Mouse (Mus musculus) neural tube, embryonic 13.5 days (tissue): ENCODE measurements around the gene Gls. TPM values are rescaled to one million over a fixed set of nuclear protein-coding genes. Genes with fewer than 3 reads are reported as not detected.

Experiments used
- ATAC-seq: fragments of 200-750 bp; cut with Nextera tagmentation; 2 replicates; pipeline ENCODE4 v1.8.0; 2017; ENCODE audit warnings: low read depth, mild to moderate bottlenecking, moderate TSS enrichment, moderate library complexity
- H3K27ac ChIP-seq: fragments of 300-500 bp; sonication (generic); replicated peaks from 2 replicates; pipeline ENCODE4 v1.5.1; 2015; ENCODE audit warnings: moderate library complexity, mild to moderate bottlenecking, inconsistent platforms
- H3K27me3 ChIP-seq: fragments of 300-500 bp; sonication (generic); 2 replicates; pipeline ENCODE4 v1.6.1; 2015; ENCODE audit warnings: mild to moderate bottlenecking, inconsistent platforms
- H3K36me3 ChIP-seq: fragments of 300-500 bp; sonication (generic); 2 replicates; pipeline ENCODE4 v1.6.1; 2015; ENCODE audit warnings: mild to moderate bottlenecking, inconsistent platforms
- H3K4me1 ChIP-seq: fragments of 300-500 bp; sonication (generic); replicated peaks from 2 replicates; pipeline ENCODE4 v1.6.1; 2015; ENCODE audit warnings: inconsistent platforms
- H3K4me2 ChIP-seq: fragments of 300-500 bp; sonication (generic); 2 replicates; pipeline ENCODE4 v1.6.1; 2015; ENCODE audit warnings: inconsistent platforms, mild to moderate bottlenecking, moderate library complexity
- H3K4me3 ChIP-seq: fragments of 300-500 bp; sonication (generic); 2 replicates; pipeline ENCODE4 v1.5.1; 2015; ENCODE audit warnings: mild to moderate bottlenecking, inconsistent platforms
- H3K9ac ChIP-seq: fragments of 300-500 bp; sonication (generic); 2 replicates; pipeline ENCODE4 v1.6.1; 2015; ENCODE audit warnings: moderate library complexity, mild to moderate bottlenecking, inconsistent platforms
- H3K9me3 ChIP-seq: fragments of 300-500 bp; sonication (generic); 2 replicates; pipeline ENCODE4 v1.6.1; 2016; ENCODE audit warnings: inconsistent platforms
- WGBS: fragments of 180-500 bp; shearing (Covaris S2); methylation state at CpG from one replicate; pipeline ENCODE4 v1.1.7; 2015; 5-methylcytosine and 5-hydroxymethylcytosine counted together
- polyA plus RNA-seq: library from polyadenylated mRNA; unstranded; fragments of >200 nt; fragmentation: Nextera tagmentation; extraction: Ambion mirVana; gene quantifications from 2 replicates; pipeline ENCODE4 v1.2.1, GENCODE M21; 2015

The Gls gene
- polyA plus RNA-seq, 1 experiment from 2014 or later = 32.6 TPM

DNA sequence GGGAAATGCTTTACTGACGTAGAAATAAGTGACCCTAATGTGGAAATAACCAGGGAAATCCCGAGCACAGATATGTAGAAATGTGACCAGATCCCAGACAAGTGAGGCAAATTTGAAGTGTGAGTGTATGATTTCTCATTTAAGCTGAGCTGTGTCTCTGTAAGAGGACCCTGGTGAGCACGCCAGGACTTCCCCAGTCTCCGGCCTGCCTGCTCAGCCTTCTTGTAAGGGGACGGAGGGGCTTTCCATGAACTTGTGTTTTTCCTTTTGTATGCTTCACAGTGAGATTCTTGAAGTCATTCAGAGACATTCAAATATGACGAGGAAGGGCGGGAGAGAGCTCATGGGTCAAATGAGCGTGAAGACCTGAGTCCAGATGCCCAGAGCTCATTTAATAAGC is 99.8 kb downstream of the Gls start:
- no peak for ATAC-seq

DNA sequence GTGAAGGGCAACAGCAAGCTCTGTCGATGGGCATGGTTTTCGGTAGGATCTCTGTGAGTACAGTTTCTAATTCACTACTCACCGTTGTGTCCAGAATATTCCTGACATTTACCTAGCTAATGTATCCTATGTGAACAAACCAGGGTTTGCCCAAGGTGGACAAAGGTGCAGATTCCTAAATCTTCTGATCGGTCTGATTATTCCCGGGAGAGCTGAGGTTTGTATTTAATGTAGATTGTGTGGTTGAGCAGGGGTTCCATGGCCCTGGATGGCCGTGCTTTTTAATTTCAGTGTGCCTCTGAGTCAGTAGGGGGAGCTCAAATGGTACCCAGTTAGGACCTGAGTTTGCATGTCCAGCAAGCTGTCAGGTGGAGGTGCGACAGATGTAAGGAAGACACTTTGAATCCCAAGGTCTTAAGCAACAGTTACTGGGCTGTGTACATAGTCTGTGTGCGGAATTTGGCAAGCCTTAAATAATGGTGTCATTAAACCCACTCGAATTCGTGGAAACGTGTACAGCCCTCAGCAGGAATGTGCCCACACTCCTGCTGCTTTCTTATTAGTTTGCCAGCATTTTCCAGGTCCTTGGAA is 101.2 kb downstream of the Gls start:
- H3K4me3 ChIP-seq = no peak overlapping the region
- H3K36me3 ChIP-seq = peaks cover 9% of the 10 kb centered on the region
- no peaks in the 10 kb centered on the region for H3K4me1 ChIP-seq
- no peak overlapping the region for H3K9ac ChIP-seq
- 79% methylated on average over 11 of the region's 11 CpGs for WGBS
- H3K4me2 ChIP-seq = no peak overlapping the region
- no peaks in the 10 kb centered on the region for H3K27me3 ChIP-seq
- H3K27ac ChIP-seq = no peak overlapping the region
- no peak for ATAC-seq
- no peaks in the 10 kb centered on the region for H3K9me3 ChIP-seq

More for the DNA sequence above, 99.8 kb downstream of the Gls start:
- Histone ChIP-seq H3K9me3 (no peaks in the 10 kb centered on the region), H3K27ac (no peak overlapping the region), H3K4me3 (no peak overlapping the region), H3K36me3 (0 out of 2 replicates have a peak, but pooled peaks cover 2% of the 10 kb centered on the region), H3K27me3 (no peaks in the 10 kb centered on the region), H3K4me1 (no peaks in the 10 kb centered on the region; the same call in 1 of the 2 replicates), H3K4me2 (no peak overlapping the region), H3K9ac (no peak overlapping the region)
- WGBS = 79% methylated on average over 8 of the region's 8 CpGs

DNA sequence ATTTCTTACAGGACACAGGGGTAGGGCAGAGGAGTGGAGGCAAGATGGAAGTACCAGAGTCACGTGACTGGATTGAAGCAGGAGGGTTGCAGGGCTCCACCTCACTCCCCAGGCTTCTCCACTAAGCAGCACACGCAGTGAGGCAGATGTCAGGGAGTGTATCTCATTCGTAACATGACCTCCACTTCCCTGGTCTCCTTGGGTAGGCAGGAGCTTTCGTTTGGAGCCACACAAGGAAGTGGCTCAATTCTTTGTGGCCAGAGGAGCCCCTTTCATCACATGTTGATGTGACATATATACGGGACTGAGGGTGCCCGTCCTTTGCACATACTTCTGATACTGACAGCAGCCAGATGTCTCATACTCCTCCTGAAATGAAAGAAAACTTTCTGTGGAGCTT is 103.2 kb downstream of the Gls start:
- Histone ChIP-seq H3K36me3 (peaks cover 16% of the 10 kb centered on the region), H3K27ac (no peak overlapping the region), H3K27me3 (no peaks in the 10 kb centered on the region), H3K4me1 (no peaks in the 10 kb centered on the region), H3K4me2 (no peak overlapping the region), H3K9ac (no peak overlapping the region), H3K4me3 (no peak overlapping the region), H3K9me3 (no peaks in the 10 kb centered on the region)
- ATAC-seq = no peak
- 71% methylated on average over 6 of the region's 6 CpGs for WGBS

DNA sequence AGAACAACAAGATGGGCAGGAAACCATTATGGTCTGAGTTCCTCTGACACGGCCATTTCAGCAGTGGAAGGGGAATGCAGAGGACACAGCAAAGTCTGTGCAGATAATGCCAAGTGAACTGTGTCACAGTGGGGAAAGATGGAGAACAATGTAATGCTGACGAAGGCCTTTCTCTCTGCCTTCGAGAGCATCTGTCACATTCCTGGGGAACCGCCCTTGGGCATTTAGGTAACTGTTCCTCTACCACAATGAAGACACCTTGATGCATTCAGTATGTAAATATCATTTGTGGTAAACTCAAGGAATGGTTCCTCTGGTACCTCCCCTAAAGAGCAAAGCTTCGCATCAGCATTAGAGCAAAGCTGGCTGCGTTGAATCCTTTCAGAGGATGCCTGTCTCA is 105.7 kb downstream of the Gls start:
- no peak for ATAC-seq
- Histone ChIP-seq H3K4me1 (no peaks in the 10 kb centered on the region), H3K4me2 (no peak overlapping the region), H3K4me3 (no peak overlapping the region), H3K9ac (no peak overlapping the region), H3K27me3 (no peaks in the 10 kb centered on the region), H3K27ac (no peak overlapping the region), H3K36me3 (peaks cover 14% of the 10 kb centered on the region), H3K9me3 (no peaks in the 10 kb centered on the region)
- 92% methylated on average over 6 of the region's 6 CpGs for whole genome bisulfite sequencing

DNA sequence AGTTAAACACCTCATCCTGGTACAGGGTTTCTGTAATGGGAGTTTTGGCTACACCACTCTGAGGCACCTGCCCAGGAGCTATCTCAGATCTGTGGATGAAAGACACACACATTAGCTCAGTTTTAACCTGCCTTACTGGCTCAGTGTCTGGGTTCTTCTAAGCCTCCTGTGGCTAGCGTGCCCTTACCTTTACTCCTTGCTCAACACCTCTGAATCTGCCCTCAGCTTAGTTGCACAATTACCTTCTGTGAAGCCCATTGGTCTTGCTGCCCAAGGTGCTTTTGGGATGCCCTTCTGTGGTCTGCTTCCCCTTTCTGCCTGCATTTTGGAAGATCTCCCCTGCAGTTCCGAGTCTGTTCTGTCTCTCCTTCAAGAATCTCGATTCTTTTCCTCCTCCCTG is 108.2 kb downstream of the Gls start:
- ATAC-seq = no peak
- H3K36me3 ChIP-seq = peaks cover 14% of the 10 kb centered on the region
- no peak overlapping the region for H3K4me2 ChIP-seq
- H3K27ac ChIP-seq = no peak overlapping the region
- H3K27me3 ChIP-seq = no peaks in the 10 kb centered on the region
- 79% methylated on average over 3 of the region's 3 CpGs for WGBS
- no peak overlapping the region for H3K9ac ChIP-seq
- no peak overlapping the region for H3K4me3 ChIP-seq
- H3K9me3 ChIP-seq = no peaks in the 10 kb centered on the region
- peaks cover 8% of the 10 kb centered on the region for H3K4me1 ChIP-seq

DNA sequence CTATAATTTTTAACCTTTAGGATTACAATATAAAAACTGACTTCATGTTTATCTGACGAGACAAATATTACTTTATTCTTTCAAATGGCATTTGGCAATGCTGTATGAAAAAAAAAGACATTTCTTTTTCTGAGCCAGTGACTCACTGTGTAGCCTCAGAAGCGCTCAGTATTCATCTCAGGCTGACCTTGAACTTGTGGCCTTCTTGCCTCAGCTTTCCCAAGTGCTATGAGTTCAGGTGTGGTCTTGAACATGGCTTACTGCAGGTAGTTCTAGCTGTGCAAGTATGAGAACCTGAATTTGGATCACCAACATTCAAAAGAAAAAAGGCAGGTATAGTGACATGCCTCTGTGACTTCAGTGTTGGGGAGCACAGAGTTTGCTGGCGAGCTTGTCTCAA is 112.0 kb downstream of the Gls start:
- 90% methylated on average over 3 of the region's 3 CpGs for WGBS
- Histone ChIP-seq H3K4me3 (no peak overlapping the region), H3K4me1 (peaks cover 15% of the 10 kb centered on the region), H3K4me2 (no peak overlapping the region), H3K9ac (no peak overlapping the region), H3K9me3 (no peaks in the 10 kb centered on the region), H3K36me3 (no peaks in the 10 kb centered on the region), H3K27me3 (no peaks in the 10 kb centered on the region), H3K27ac (no peak overlapping the region)
- ATAC-seq = no peak

DNA sequence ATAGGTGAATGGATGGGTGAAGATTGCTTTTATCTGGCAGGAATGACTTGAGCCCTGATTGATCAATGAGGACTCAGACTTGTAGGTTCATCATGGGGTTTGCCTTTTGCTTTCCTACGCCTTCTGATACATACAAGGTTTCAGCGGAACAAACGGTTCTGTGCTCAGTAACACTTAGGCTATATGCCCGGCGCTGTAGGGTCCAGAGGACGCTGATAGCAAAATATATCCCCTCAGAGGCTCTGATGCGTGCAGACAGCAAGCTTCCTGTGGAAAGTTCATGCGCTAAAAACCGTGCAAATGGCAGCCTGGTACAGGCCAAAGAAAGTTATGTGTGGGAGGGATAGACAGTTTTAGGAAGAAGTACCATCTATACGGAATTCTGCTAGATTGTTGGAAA is 112.8 kb downstream of the Gls start:
- H3K4me3 ChIP-seq = peak overlapping the region; percentile 87
- ATAC-seq = no peak
- H3K4me2 ChIP-seq = peak overlapping the region; percentile 81
- H3K27ac ChIP-seq = no peak overlapping the region
- no peaks in the 10 kb centered on the region for H3K36me3 ChIP-seq
- H3K9ac ChIP-seq = peak overlapping the region; percentile 82
- WGBS = 37% methylated on average over 10 of the region's 10 CpGs
- H3K27me3 ChIP-seq = no peaks in the 10 kb centered on the region
- H3K9me3 ChIP-seq = no peaks in the 10 kb centered on the region
- peaks cover 15% of the 10 kb centered on the region for H3K4me1 ChIP-seq

DNA sequence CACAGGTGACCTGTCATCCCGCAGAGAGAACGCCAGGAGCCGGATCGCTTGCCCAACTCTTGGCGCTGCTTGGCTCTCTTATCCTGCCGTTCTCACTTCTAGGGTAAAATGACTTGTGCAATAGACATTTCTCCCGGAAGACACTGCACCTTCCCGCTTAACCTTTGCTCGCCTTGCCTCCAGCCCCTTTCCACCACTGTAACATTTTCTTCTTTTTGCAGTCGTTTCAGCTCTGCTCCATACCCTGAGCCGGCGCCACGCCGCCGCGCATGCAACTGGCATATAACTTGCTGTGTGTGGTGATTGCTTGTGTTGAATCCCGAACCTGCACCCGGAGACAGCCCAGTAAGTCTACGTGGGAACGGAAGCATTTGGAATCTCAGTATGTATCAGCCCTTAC is 113.3 kb downstream of the Gls start:
- no peak for ATAC-seq
- WGBS = 1% methylated on average over 20 of the region's 20 CpGs
- H3K36me3 ChIP-seq = no peaks in the 10 kb centered on the region
- peaks cover 15% of the 10 kb centered on the region for H3K4me1 ChIP-seq
- no peaks in the 10 kb centered on the region for H3K27me3 ChIP-seq
- H3K4me3 ChIP-seq = peak overlapping the region; percentile 87
- H3K27ac ChIP-seq = no peak overlapping the region
- H3K9me3 ChIP-seq = no peaks in the 10 kb centered on the region
- peak overlapping the region; percentile 81 for H3K4me2 ChIP-seq
- H3K9ac ChIP-seq = peak overlapping the region; percentile 82

DNA sequence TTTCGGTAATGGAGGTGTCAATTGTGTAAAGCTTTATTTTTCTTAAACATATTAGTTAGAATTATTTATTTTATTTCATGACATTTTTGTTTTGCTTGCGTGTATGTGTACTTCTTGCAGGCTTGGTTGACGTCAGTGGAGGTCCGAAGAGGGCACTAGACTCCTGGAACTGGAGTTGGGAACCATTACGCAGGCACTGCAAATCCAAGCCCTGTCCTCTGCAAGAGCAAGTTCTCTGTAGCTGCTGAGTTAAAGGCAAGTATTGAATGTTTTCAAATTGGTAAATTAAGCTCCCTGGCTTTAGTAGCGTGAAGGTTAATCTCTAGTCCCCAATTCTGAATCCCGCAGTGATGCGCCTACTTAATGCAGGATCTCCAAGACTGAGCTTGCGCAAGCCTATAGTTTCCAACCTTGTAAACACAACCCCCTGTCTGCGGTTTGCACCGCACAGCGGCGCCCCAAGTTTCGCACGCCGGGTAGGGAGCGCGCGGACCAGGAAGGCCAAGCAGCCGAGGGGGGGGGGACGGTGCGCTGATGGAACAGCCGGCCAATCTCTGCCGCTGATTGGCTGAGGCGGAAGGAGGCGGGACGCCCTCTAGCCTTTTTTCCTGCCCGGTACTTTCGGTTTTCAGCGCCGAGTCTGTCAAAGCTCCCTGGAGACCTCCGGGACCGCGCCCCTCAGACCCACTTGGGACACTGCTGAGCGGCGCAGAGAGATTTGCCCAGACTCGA is 114.0 kb downstream of the Gls start, which contains the start of gene Stat1:
Gene Stat1, plus strand, starts transcription at position 581 of the 732 bp plus-strand sequence.
- H3K27ac ChIP-seq = peak within 1 kb of the TSS; percentile 59
- peak; percentile 94 for ATAC-seq
- H3K9me3 ChIP-seq = no peaks in the 10 kb centered on the region
- WGBS = 5% methylated on average over 37 of the region's 37 CpGs
- peak within 1 kb of the TSS; percentile 81 for H3K4me2 ChIP-seq
- H3K36me3 ChIP-seq = no peaks in the 10 kb centered on the region
- H3K27me3 ChIP-seq = no peaks in the 10 kb centered on the region
- H3K9ac ChIP-seq = peak within 1 kb of the TSS; percentile 82
- H3K4me3 ChIP-seq = peak within 1 kb of the TSS; percentile 87
- H3K4me1 ChIP-seq = peaks cover 15% of the 10 kb centered on the region

DNA sequence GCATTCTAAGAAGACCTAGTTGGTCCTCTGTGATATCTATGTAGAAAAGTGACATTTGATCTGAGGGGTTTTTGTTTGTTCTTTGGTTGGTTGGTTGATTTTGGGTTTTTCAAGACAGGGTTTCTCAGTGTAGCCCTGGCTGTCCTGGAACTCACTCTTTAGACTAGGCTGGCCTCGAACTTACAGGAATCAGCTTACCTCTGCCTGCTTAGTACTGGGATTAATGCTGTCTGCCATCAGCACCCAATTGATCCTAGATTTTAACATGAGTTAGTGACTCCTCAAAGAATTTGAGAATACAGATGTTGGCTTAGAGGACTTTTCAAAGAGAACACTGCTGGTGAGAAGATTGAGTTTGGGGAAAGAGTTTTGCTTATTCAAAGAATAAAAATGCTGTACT is 115.3 kb downstream of the Gls start:
- Histone ChIP-seq H3K4me2 (no peak overlapping the region), H3K27me3 (no peaks in the 10 kb centered on the region), H3K27ac (no peak overlapping the region), H3K4me3 (no peak overlapping the region), H3K36me3 (no peaks in the 10 kb centered on the region), H3K4me1 (peaks cover 21% of the 10 kb centered on the region), H3K9me3 (no peaks in the 10 kb centered on the region), H3K9ac (no peak overlapping the region)
- WGBS = 85% methylated on average over 1 of the region's 1 CpGs
- ATAC-seq = no peak

DNA sequence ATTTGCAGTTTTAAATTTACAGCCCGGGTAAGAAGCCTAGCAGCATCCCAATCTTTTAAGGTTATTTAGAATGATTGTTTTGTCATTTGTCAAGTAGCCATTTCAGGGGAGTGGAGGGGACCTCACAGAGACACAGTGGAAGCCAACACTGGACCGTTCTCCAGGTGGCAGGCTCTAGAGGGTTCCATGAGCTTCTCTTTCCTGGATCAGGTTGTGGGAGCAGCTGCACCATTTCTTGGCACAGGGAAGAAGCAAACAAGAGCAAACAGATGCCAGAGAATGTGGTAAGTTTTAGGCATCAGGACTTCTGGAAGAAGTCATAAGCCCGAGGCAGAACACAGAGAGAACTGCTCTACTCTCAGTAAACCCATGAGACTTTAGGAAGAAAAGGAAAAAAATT is 116.6 kb downstream of the Gls start:
- Histone ChIP-seq H3K4me1 (peaks cover 21% of the 10 kb centered on the region), H3K27me3 (no peaks in the 10 kb centered on the region), H3K9ac (no peak overlapping the region), H3K9me3 (no peaks in the 10 kb centered on the region), H3K36me3 (no peaks in the 10 kb centered on the region), H3K4me3 (no peak overlapping the region), H3K4me2 (no peak overlapping the region), H3K27ac (no peak overlapping the region)
- ATAC-seq = no peak
- 83% methylated on average over 3 of the region's 3 CpGs for WGBS

DNA sequence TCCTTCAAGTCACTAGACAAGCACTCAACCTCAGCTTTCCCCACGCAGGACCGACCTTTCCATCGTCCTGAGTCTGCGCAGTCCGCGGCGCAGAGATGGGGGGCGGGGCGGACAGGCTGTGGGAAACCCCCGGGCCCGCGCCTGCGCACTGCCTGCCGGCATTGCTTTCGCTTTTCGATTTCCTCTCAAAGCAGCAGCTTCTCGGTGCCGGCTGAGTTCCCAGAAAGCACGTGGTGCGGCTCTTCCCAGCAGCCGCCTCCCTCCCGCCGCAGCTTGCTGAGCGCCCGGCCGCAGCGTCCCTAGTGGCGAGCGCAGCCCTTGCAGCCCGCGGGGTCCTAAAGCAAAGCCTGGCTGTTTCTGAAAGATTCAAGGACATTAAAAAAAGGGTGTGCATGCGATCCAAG is 119.4 kb downstream of the Gls start:
- Histone ChIP-seq H3K27ac (peak overlapping the region; percentile 89), H3K9ac (peak overlapping the region; percentile 70), H3K4me1 (peaks cover 9% of the 10 kb centered on the region), H3K4me2 (peak overlapping the region; percentile 57), H3K4me3 (peak overlapping the region; percentile 31), H3K36me3 (no peaks in the 10 kb centered on the region), H3K27me3 (no peaks in the 10 kb centered on the region), H3K9me3 (no peaks in the 10 kb centered on the region)
- ATAC-seq = peak; percentile 97
- WGBS = under 1% methylated on average over 32 of the region's 32 CpGs
